Mouse (Mus musculus) small intestine, adult 2 months (tissue): ENCODE data around the gene Usp19. TPM values are rescaled to one million over a fixed set of nuclear protein-coding genes. Genes with fewer than 3 reads are reported as not detected.

Experiments used
- H3K27ac ChIP-seq: fragments of 200-500 bp; 2 replicates; pipeline ENCODE4 v1.5.1; 2012; ENCODE audit warnings: low read depth, low read length, control low read depth, inconsistent platforms; ENCODE audit not compliant: insufficient read depth
- H3K27me3 ChIP-seq: fragments of 200-500 bp; 2 replicates; pipeline ENCODE4 v1.6.1; 2012; ENCODE audit warnings: mild to moderate bottlenecking, moderate library complexity, low read length, inconsistent platforms; ENCODE audit not compliant: control insufficient read depth, insufficient read depth
- H3K36me3 ChIP-seq: fragments of 200-500 bp; 2 replicates; pipeline ENCODE4 v1.6.1; 2012; ENCODE audit warnings: mild to moderate bottlenecking, low read length, control low read depth, inconsistent platforms; ENCODE audit not compliant: control insufficient read depth, insufficient read depth
- H3K4me1 ChIP-seq: fragments of 200-500 bp; 2 replicates; pipeline ENCODE4 v1.6.1; 2012; ENCODE audit warnings: low read length, inconsistent platforms, mixed read lengths; ENCODE audit not compliant: control insufficient read depth, insufficient read depth, insufficient read length
- H3K4me3 ChIP-seq: fragments of 200-500 bp; 2 replicates; pipeline ENCODE4 v1.5.1; 2012; ENCODE audit warnings: low read depth, mild to moderate bottlenecking, control low read depth, inconsistent platforms, low read length, moderate library complexity
- CTCF ChIP-seq: fragments of 200-500 bp; IDR thresholded peaks from 2 replicates; pipeline ENCODE4 v1.5.1; 2012; ENCODE audit warnings: low read depth, mild to moderate bottlenecking, control low read depth, inconsistent platforms, low read length, moderate library complexity, mixed read lengths; ENCODE audit not compliant: insufficient replicate concordance, insufficient read length; ENCODE audit errors: extremely low read depth
- POLR2A ChIP-seq: fragments of 200-500 bp; IDR thresholded peaks from 2 replicates; pipeline ENCODE4 v1.6.1; 2012; ENCODE audit warnings: low read depth, mild to moderate bottlenecking, control low read depth, inconsistent platforms, low read length, moderate library complexity
- WGBS: fragments of 180-500 bp; shearing (Covaris S2); methylation state at CpG from one replicate; pipeline ENCODE4 v1.1.7; 2018; 5-methylcytosine and 5-hydroxymethylcytosine counted together
- polyA plus RNA-seq: library from polyadenylated mRNA; depleted of rRNA; stranded (reverse); fragments of >200 nt; gene quantifications from 2 replicates; pipeline ENCODE4 v1.2.3, GENCODE M21; 2012

Usp19 gene
- polyA plus RNA-seq, 1 experiment = 84.5 TPM

GRCm38 (mm10) chr9:108451519-108452160 is 38.8 kb upstream of the Usp19 start:
- H3K27me3 ChIP-seq = no peaks in the 10 kb centered on the region
- H3K27ac ChIP-seq = no peak overlapping the region
- peaks cover 16% of the 10 kb centered on the region for H3K4me1 ChIP-seq
- 79% methylated on average over 6 of the region's 6 CpGs for WGBS
- TF ChIP-seq CTCF (no peak), POLR2A (no peak)
- H3K36me3 ChIP-seq = no peaks in the 10 kb centered on the region
- peak overlapping the region; percentile 55 for H3K4me3 ChIP-seq

- no peak overlapping the region for H3K27ac ChIP-seq
Measured at GRCm38 (mm10) chr9:108452291-108452906, 38.0 kb upstream of the Usp19 start.

GRCm38 (mm10) chr9:108452911-108453310 is 37.5 kb upstream of the Usp19 start:
- TF ChIP-seq POLR2A (no peak), CTCF (no peak)
- Histone ChIP-seq H3K4me1 (peaks cover 16% of the 10 kb centered on the region), H3K4me3 (no peak overlapping the region), H3K27me3 (no peaks in the 10 kb centered on the region), H3K36me3 (no peaks in the 10 kb centered on the region), H3K27ac (no peak overlapping the region)
- 49% methylated on average over 6 of the region's 6 CpGs for WGBS

More at GRCm38 (mm10) chr9:108452291-108452906, 38.0 kb upstream of the Usp19 start:
- TF ChIP-seq CTCF = peak; percentile 84
- no peak for TF ChIP-seq POLR2A
- H3K4me1 ChIP-seq = peaks cover 16% of the 10 kb centered on the region
- H3K27me3 ChIP-seq = no peaks in the 10 kb centered on the region
- no peaks in the 10 kb centered on the region for H3K36me3 ChIP-seq
- peak overlapping the region; percentile 55 for H3K4me3 ChIP-seq
- WGBS = 1% methylated on average over 40 of the region's 40 CpGs

GRCm38 (mm10) chr9:108453458-108453857 is 36.9 kb upstream of the Usp19 start:
- 70% methylated on average over 4 of the region's 4 CpGs for WGBS
- Histone ChIP-seq H3K27me3 (no peaks in the 10 kb centered on the region), H3K27ac (no peak overlapping the region), H3K36me3 (no peaks in the 10 kb centered on the region), H3K4me1 (peaks cover 16% of the 10 kb centered on the region), H3K4me3 (no peak overlapping the region)
- no peak for TF ChIP-seq POLR2A
- no peak for TF ChIP-seq CTCF

- H3K27ac ChIP-seq = no peak overlapping the region
- 85% methylated on average over 6 of the region's 6 CpGs for WGBS
- no peaks in the 10 kb centered on the region for H3K36me3 ChIP-seq
- no peak for TF ChIP-seq CTCF
- TF ChIP-seq POLR2A = no peak
- no peak overlapping the region for H3K4me3 ChIP-seq
- no peaks in the 10 kb centered on the region for H3K27me3 ChIP-seq
- H3K4me1 ChIP-seq = peaks cover 16% of the 10 kb centered on the region
Measured at GRCm38 (mm10) chr9:108454429-108454828, 36.0 kb upstream of the Usp19 start.

GRCm38 (mm10) chr9:108455747-108456571 is 34.4 kb upstream of the Usp19 start:
- 66% methylated on average over 12 of the region's 12 CpGs for whole genome bisulfite sequencing
- peaks cover 14% of the 10 kb centered on the region for H3K4me1 ChIP-seq
- H3K4me3 ChIP-seq = no peak overlapping the region
- no peaks in the 10 kb centered on the region for H3K27me3 ChIP-seq
- no peak for TF ChIP-seq CTCF
- no peak for TF ChIP-seq POLR2A
- no peak overlapping the region for H3K27ac ChIP-seq
- no peaks in the 10 kb centered on the region for H3K36me3 ChIP-seq

- Histone ChIP-seq H3K4me1 (peaks cover 17% of the 10 kb centered on the region), H3K27ac (no peak overlapping the region), H3K4me3 (no peak overlapping the region), H3K36me3 (no peaks in the 10 kb centered on the region), H3K27me3 (no peaks in the 10 kb centered on the region)
- 89% methylated on average over 10 of the region's 10 CpGs for WGBS
- TF ChIP-seq CTCF (no peak), POLR2A (no peak)
Measured at GRCm38 (mm10) chr9:108456953-108457352, 33.4 kb upstream of the Usp19 start.
